Mouse (Mus musculus): ENCODE measurements around the gene Lnpep.
"Not testable (repeated sequence)": the region's sequence is repeated elsewhere in the genome, so short reads cannot be mapped to it uniquely, and the experiment has no call there.

Lnpep gene

GRCm38 (mm10) chr17:17624957-17625586 is at the start of gene Lnpep:
Lnpep (minus strand) TSS chr17:17625050.
- peak; percentile 92 for DNase-seq (ENCODE audit: low spot score)

DNA sequence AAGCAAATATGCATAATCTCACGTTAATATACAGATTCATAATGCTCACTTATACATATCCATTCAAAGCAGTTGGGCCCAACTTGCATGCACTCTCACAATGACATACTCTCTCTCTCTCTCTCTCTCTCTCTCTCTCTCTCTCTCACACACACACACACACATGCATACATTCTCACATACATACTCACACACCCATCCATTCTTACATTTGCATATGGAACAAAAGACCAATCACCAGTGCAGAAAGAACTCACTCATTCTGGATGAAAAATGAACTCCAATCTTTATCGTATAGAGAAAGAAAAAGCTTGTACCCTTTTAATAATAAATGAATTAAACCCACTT is 31.0 kb upstream of the Lnpep start:
- no peak for DNase-seq (ENCODE audit: low spot score)

DNA sequence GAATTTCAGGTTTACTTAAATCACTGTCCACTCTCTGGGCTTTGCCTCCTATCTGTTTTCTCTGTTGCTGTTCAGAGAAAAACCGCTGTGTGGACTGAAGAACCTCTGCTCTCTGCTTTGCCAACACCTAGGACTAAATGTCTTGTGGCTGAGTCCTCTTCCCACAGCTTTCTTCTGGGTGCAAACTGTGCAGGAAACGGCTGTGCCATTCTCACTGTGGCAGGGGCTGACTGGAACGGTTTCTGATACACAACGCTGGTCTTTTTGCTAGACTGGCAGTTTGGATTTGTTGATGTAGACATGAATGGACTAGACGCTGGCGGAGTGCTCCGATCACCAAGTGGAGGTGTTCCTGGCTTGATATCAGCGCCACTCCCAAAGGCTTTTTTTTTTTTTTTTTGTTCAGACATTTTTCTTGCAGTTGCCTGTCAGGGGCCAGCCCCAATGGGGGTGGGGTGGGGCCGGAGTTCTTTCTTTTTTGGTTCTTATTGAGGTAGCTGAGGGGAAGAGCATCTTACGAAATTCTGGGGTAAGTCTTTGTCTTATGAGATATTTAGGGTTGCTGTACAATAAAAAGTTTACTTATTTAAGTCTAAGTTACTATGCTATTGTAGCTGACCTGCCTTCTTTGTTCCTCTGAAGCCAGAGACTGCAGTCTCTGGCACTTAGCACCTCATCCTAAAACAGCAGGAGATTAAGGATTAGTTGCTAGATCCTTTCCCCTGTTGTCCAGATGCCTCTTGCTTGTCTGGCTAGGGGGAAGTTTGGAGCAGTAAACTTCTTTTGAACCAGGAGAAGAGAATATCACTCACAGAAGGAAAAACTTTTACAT is 30.4 kb upstream of the Lnpep start:
- no peak for DNase-seq (ENCODE audit: low spot score)

- DNase-seq (ENCODE audit: low spot score): no peak
These were observed 27.7 kb upstream of the Lnpep start for GRCm38 (mm10) chr17:17652570-17652969.

DNA sequence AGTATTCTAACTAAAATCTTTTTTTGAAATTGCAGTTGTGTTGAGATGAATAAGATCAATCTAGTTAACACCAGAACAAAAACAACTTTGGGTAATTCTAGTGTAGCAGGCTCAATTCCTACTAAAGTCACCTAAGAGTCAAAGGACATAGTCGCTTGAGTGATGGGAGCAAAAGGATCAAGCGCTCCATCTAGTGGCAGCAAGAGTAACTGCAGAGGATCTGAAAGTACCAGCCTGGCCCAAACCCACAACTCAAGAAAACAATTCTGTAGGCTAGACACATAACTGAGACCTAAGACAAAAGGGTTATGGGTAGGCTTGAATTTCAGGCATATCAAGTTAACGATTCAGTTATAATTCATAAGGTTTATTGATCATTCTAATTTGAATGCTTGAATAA is 20.9 kb upstream of the Lnpep start:
- DNase-seq (ENCODE audit: low spot score): peak; percentile 26

- no peak for DNase-seq (ENCODE audit: low spot score)
These were observed 12.5 kb upstream of the Lnpep start for GRCm38 (mm10) chr17:17637387-17637786.

- no peak for DNase-seq (ENCODE audit: low spot score)
These were observed 11.3 kb upstream of the Lnpep start for GRCm38 (mm10) chr17:17636147-17636546.

DNA sequence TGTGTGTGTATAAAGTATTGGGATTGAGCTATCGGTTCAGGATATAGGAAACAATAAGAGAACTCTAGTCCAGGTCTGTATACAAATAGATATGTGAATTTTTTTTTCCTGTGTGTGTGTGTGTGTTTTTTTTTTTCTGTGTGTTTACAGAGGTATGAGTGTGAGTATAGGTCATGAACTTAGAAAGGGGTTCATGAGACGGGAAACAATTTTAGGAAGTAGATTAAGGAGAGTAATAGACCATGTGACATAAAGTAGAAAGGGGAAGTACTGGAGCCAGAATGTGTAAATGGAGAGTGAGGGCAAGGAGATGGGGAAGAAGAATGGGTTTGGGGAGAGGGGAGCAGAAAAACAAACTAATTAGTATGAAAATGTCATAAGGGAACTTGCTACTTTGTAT is 9.2 kb upstream of the Lnpep start:
- no peak for DNase-seq (ENCODE audit: low spot score)

GRCm38 (mm10) chr17:17631985-17632384 is 7.1 kb upstream of the Lnpep start:
- DNase-seq (ENCODE audit: low spot score): no peak

- not testable (repeated sequence) for DNase-seq (ENCODE audit: low spot score)
These were observed 3.5 kb upstream of the Lnpep start for GRCm38 (mm10) chr17:17628237-17628879.

DNA sequence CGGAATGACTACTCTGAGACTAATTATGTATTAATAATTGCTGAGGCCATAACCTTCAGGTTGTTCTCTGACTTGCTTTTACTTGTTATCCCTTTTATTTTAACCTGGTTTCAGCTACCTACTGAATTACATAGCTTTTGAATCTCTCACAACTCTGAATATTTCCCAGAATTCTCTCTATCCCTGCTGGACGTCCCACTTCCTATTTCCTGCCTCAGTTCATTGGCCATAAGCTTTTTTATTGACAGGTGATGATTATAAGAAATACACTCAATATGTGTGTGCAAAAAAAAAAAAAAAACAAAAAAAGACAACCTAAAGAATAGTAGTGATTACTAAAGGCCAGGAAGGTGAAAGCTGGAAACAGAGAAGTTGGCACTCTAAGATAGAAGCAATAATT is 2.7 kb upstream of the Lnpep start:
- no peak for DNase-seq (ENCODE audit: low spot score)

DNA sequence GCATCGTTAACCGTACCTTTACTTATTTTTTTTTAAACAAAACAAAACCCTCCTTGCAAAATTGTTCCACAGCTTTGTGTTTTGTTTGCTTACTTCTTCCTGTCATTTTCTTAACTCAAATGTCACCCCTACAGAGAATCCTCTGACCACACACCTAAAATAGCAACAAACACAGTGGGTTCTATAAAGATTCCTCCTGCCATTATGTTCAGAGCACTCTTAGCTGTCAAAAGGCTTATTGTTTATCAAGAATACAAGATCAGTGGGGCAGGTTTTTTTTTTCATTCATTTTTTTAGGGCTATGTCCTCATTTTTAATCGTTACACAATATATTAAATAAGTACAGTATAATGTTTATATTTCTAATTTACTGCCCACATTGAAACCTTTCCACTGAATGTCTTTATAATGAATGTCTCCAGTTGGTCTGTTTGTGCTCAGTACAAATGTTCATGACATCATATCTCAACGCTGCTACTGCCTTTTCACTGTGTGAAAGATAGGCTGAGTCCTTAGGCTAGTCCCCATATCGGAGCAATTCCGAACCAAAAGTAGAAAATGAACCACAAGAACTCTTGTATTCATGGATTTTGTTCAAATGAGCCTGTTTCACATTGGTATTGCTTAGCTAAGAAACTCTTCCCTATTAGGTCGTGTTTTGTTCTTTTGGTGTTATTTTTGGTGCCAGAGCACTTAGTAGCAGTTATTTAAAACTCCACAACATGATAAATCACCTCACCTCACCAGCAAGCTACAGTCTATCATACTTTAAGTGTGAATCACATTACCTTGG is 1.2 kb upstream of the Lnpep start:
- no peak for DNase-seq (ENCODE audit: low spot score)

DNA sequence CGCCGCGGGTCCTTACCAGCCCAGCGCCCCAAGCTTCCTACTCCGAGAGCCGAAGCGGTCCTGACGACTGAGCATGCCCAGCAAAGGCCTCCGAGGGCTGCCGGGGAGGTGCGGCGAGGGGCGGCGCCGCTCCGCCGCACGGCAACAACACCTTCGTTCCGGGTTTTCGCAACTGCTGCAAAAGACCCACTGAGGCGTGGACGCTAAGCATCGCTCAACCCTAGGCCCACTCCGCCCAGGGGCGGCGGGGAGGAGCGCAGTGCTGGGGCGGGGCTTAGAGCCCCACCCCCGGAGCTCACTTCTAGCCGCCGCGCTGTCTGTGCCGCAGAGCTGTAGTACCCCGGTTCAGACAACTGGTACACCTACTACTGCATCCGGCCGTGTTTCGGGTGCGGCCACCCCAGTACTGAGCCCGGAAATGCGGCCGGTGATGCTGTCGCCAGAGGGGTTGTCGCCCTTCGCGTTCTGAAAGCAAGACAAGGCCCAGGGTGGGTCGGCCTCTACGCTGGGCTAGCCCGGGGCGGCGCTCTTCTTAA is 361 bp downstream of the Lnpep start:
- DNase-seq (ENCODE audit: low spot score): peak; percentile 94

GRCm38 (mm10) chr17:17623890-17624420 is 895 bp downstream of the Lnpep start:
- peak; percentile 74 for DNase-seq (ENCODE audit: low spot score)

DNA sequence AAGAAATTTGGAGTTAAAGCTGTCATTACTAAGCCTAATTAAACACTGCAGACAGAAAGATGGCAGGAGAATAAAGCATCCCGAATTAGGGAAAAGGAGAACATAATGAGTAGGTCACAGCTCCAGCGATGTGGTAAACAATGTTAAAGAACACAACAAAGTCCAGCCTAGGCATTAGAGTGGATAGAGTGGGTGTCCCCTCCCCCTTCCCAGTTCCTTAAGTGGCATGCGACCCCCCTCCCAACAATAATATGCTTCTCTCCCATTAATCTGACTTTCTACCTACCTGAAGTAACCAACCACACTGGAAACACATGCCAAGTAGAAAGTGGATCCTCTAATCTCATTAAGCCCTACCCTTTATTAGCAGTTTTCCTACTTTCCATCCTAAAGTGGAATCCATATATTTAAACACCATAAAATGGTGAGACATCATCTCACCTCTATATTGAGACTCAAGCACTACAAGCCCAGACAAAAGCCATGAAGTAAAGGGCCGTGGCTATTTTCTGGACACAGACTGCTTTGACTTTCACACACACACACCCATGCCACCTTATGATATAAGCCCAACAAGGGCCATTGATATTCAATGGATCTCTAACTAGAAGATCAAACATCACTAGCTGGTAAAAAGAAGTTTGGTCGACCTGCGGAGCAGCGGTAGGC is 1.5 kb downstream of the Lnpep start:
- DNase-seq (ENCODE audit: low spot score): no peak

DNA sequence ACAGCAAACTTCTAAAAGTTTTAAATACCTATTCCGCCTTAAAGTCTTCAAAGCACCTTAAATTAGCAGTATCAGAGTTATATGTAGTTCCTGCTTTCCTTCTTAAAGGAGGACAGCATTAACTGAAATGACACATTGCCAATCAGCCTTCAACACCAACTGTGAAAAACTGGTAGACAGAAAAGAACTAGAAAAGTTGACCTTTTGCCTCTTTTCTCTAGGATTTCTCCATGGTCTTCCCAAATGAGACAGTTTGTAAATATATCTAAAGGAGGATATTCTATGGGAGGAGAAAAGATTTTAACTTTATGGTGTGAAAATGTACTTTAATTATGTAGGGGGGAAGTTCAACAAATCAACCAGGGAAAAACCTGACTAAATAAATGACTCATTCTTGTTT is 2.3 kb downstream of the Lnpep start:
- no peak for DNase-seq (ENCODE audit: low spot score)

- DNase-seq (ENCODE audit: low spot score): no peak
These were observed 3.3 kb downstream of the Lnpep start for GRCm38 (mm10) chr17:17621586-17621985.

GRCm38 (mm10) chr17:17618463-17618862 is 6.4 kb downstream of the Lnpep start:
- no peak for DNase-seq (ENCODE audit: low spot score)

DNA sequence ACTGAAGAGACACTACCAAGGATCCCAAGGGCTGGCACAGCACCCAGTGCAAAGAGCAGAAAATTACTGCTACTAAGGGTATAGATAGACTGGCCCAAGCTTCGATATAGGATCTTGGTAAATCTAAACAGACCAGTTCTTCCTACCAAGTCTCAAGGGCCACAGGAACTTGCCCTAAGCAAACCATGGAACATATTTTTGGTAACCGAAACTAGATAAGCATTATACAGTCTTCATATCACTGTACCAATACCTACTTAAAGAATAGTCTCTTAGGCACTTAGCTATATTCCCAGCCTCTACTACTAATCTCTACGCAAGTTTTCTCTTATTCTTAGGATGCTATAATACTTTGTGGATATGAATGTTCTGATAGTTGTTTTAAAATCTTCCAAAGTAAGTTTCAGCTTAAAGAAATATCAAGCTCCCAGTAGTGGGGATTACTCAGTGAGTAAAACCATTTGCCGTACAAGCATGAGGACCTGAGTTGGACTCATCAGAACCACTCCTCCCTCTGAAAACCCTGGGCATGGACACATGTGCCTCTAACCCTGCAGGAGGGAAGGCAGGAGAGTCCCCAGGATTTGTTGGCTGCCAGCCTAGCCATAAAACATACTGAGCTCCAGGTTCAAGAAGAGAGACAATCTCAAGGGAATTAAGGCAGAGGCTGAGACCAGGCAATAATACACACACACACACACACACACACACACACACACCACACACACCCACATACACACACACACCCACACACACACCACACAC is 7.2 kb downstream of the Lnpep start:
- no peak for DNase-seq (ENCODE audit: low spot score)

GRCm38 (mm10) chr17:17612336-17612735 is 12.5 kb downstream of the Lnpep start:
- no peak for DNase-seq (ENCODE audit: low spot score)

- no peak for DNase-seq (ENCODE audit: low spot score)
These were observed 15.3 kb downstream of the Lnpep start for GRCm38 (mm10) chr17:17609523-17609922.
